Mouse (Mus musculus) liver, adult 2 months (tissue): ENCODE results near the gene Espn.

ENCODE experiments used
- CTCF ChIP-seq: fragments of 200-500 bp; IDR thresholded peaks from 2 replicates; pipeline ENCODE4 v1.5.1; 2011; ENCODE audit warnings: low read depth, low read length, control low read depth
- POLR2A ChIP-seq: fragments of 200-500 bp; IDR thresholded peaks from 2 replicates; pipeline ENCODE4 v1.6.1; 2011; ENCODE audit warnings: low read length, control low read depth; ENCODE audit not compliant: insufficient read depth; ENCODE audit errors: extremely low read depth

- TF ChIP-seq POLR2A (no peak), CTCF (peak; percentile 93)
Observed at GRCm38 (mm10) chr4:152153771-152154177, 1.6 kb upstream of the Espn start.
